Mouse (Mus musculus) left cerebral cortex, adult 8-10 months (tissue): ENCODE data around the gene S100a1. TPM values are rescaled to one million over a fixed set of nuclear protein-coding genes. Genes with fewer than 3 reads are reported as not detected.

Experiments used
- DNase-seq, 2 experiments: peaks; one replicate each; pipeline ENCODE4 v3.0.0; 2022; ENCODE audit warnings: low spot score in 2 of 2
- total RNA-seq, 4 experiments: library from RNA; stranded (reverse); gene quantifications; 2 replicates each; pipeline ENCODE4 v1.2.4; 2022

The S100a1 gene
- total RNA-seq, 4 experiments from 2014 or later, result 122 to 162 (median 132) TPM

DNA sequence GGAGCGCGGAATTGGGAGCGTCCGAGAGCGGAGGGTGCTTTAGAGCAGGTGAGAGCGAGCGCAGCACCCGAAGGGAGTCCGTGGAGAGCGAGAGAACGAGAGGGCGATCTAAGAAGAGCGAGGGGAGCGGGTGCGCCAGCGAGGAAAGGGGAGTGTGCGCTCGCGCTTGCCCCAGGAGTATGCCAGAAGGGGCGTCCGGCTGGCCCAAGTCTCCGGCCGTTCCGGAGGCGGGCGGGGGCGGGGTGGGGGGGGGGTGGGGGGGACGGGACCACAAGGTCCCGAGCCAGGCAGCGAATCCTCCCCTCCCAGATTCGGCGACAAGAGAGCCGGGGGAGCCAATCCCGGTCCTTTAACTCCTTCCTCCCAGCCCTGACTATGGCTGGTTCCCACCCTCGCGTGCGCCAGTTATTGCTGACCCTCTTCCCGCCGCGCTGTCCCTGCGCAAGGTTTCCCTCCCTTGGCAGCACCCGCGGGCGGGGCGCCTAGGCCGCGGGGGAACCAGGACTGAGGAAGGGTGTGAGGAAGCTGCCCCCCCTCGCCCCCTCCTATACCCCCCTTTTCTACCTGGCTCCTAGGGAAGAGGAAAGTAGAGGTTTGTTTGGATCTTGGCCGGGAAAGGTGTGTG is 48.4 kb downstream of the S100a1 start, which contains the start of gene Npr1:
Gene Npr1, minus strand, starts transcription at position 181 of the 625 bp plus-strand sequence.
- DNase-seq, result no peak

DNA sequence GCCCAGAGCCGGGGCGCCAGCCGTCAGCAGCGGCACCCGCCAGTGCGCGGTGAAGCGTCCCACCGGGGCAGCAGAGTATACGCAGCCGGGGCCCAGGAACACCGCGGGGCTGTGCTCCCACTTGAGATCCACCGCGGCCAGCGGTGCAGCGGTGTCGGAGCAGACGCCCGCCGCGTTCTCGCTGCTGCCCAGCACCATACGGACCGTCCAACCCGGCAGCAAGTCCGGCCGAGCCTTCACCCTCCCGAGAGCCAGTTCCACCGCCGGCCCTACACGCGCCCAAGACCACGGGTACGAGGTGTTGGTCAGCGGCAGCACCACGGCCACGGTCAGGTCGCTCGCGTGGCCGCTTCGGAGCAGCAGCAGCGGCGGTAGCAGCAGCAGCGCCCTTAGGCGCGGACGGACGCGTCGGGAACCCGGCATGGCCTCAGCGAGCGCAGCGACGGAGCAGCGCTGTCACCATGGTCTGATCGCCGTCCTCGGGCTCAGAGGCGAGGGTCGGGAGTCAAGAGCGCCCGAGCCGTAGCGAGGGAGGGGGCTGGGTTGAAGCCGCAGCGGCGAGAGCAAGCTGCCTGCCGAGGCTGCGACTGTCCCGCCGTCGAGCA is 49.0 kb downstream of the S100a1 start:
- no peak for DNase-seq

DNA sequence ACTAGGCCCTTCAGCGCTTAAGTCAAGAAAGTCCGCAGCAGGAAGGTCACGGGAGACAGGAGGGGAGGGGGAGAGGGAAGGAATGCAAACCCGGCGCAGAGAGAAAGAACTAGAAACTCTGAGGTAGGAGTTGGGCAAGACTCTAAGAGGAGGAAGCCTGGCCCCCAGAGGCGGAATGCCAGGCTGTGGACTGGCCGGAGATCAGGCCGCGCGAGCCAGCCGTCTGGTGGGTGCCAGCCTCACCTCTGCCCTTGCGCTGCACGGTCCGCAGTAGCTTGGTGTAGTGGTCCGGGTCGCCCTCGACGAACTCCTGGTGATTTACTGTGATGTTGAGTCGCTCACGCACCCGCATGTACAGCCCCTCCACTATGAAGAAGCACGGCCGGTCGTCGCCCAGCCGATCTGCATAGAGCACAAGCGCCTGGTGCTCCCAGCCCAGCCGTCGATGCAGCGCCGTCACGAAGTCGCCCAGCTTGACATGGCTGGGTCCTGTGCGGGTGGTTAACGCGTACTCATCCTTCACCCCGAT is 49.6 kb downstream of the S100a1 start:
- no peak for DNase-seq

DNA sequence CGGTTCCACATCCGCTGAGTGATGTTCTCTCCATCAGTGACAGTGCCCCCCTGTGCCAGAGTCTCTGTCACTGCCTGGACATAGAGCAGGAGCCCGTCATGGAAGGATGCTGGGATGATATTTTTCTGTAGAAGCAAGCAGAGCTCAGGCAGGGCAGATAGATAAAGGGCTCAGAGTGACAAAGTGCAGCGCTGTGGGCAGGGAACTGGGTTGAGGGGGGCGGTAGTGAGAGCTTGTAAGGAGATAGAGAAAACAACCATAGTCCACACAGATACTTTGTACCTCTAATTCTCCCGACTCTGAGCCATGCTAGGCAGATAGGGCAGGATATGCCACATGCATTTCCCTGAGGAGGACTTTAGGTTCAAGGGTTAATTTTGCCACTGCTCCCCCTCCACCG is 51.6 kb downstream of the S100a1 start:
- no peak for DNase-seq

DNA sequence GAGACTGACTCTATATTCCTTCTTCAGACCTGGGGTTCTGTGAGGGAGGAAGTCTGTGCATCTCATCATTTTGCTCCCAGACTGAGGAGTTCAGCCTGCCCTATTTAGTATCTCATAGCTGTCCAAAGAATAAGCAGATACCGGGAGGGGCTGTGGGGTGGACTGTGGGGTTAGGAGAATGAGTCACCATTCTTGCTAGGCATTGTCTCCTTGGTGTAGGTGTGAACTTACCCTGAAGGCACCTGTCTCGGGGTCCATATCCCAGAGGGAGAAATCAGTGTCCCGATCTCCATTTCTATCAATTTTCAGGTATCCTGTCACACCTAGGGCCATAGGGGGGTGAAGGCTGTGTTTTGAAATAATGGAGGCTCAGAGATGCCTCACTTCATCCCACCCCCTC is 52.3 kb downstream of the S100a1 start:
- no peak for DNase-seq

Other genes with a start within 250 kb of the S100a1 start
- gene Dennd4b, start 249.2 kb downstream of the S100a1 start, total RNA-seq, result 10 to 100 TPM; 35.2 to 38.6 (median 37.1) TPM
- gene Gatad2b, start 221.2 kb downstream of the S100a1 start, total RNA-seq, result 10 to 100 TPM; 90.4 to 99.8 (median 96.4) TPM
- gene Slc27a3, start 124.5 kb downstream of the S100a1 start, total RNA-seq, result 1 to 10 TPM; 5.7 to 7.9 (median 7.4) TPM
- gene Ints3, start 80.8 kb downstream of the S100a1 start, total RNA-seq, result 10 to 100 TPM; 55.1 to 59.9 (median 59.0) TPM
- gene Npr1, start 48.5 kb downstream of the S100a1 start, total RNA-seq, result 1 to 10 TPM; 4.2 to 6.0 (median 5.0) TPM
- 10 to 100 TPM; 84.9 to 98.9 (median 93.3) TPM for gene Ilf2, start 38.3 kb downstream of the S100a1 start, total RNA-seq
- gene Snapin, start 23.4 kb downstream of the S100a1 start, total RNA-seq, result 10 to 100 TPM; 62.4 to 74.7 (median 67.1) TPM
- gene Chtop, start 4.9 kb downstream of the S100a1 start, total RNA-seq, result 100 to 1,000 TPM; 162 to 170 (median 167) TPM
- 10 to 100 TPM; 17.1 to 26.1 (median 20.5) TPM for gene S100a13, start within 50 bp of the S100a1 start, total RNA-seq
- under 1 TPM in 1 of 4 experiments, not detected in 3; 0.63 TPM for gene S100a14, start 12.5 kb upstream of the S100a1 start, total RNA-seq
- gene S100a16, start 22.9 kb upstream of the S100a1 start, total RNA-seq, result 100 to 1,000 TPM in 2 of 4 experiments, 10 to 100 TPM in 2; 85.4 to 115 (median 102) TPM
- 1 to 10 TPM in 3 of 4 experiments, under 1 TPM in 1; 0.74 to 1.9 (median 1.5) TPM for gene S100a3, start 46.2 kb upstream of the S100a1 start, total RNA-seq
- gene S100a2, start 75.9 kb upstream of the S100a1 start, total RNA-seq, result not detected
- not detected for gene Gm42674, start 87.5 kb upstream of the S100a1 start, total RNA-seq
- 1 to 10 TPM; 2.5 to 5.5 (median 4.9) TPM for gene S100a4, start 89.4 kb upstream of the S100a1 start, total RNA-seq
- 1 to 10 TPM in 1 of 4 experiments, not detected in 3; 1.1 TPM for gene S100a5, start 94.1 kb upstream of the S100a1 start, total RNA-seq
- 10 to 100 TPM; 24.1 to 52.2 (median 38.7) TPM for gene S100a6, start 98.5 kb upstream of the S100a1 start, total RNA-seq
- 1 to 10 TPM in 2 of 4 experiments, under 1 TPM in 2; 0.38 to 1.1 (median 0.91) TPM for gene S100a7a, start 139.6 kb upstream of the S100a1 start, total RNA-seq
- gene S100a8, start 154.6 kb upstream of the S100a1 start, total RNA-seq, result 1 to 10 TPM in 1 of 4 experiments, not detected in 3; 1.7 TPM
- gene S100a9, start 181.3 kb upstream of the S100a1 start, total RNA-seq, result not detected
- not detected for gene Pglyrp4, start 212.5 kb upstream of the S100a1 start, total RNA-seq